Mouse (Mus musculus): ENCODE measurements around the gene Leng9.

DNA sequence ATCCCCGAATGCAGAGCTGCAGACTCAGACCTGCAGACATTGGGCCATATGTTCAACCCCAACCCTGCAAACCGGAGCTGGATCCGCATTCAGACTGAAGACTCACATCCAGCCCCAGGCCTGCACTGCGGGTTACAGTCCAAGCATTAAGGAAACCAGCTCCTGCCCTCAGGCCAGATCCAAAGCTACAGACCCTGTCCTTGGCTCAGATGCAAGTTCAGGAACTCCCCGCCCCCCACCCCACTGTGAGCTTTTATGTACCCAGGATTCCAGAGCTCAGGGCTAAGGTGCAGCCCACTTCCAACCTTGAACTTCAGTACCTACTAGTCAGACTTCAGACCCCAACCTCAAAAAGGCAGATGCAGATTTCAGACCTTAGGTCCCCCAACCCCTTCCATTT is 25.3 kb downstream of the Leng9 start:
- no peak for TF ChIP-seq CTCF (IDR thresholded peaks at IDR 0.05; ENCODE audit: borderline replicate concordance, control insufficient read depth, extremely low read depth, insufficient read depth, low read length, poor library complexity)
- TF ChIP-seq POLR2A (IDR thresholded peaks at IDR 0.05; ENCODE audit: control insufficient read depth, extremely low read depth, insufficient read depth, low read length, poor library complexity), result no peak

Data from thymus, adult 2 months (tissue).